Mouse (Mus musculus) liver, adult (tissue): ENCODE results near the gene Usp12.

Experiments
- GATA4 ChIP-seq: IDR thresholded peaks from 2 replicates; pipeline ENCODE4 v1.6.1; 2014; ENCODE audit warnings: mild to moderate bottlenecking, low read length; ENCODE audit not compliant: insufficient replicate concordance

Usp12 gene

GRCm38 (mm10) chr5:146818906-146819623 is 24.3 kb upstream of the Usp12 start:
- no peak for TF ChIP-seq GATA4

DNA sequence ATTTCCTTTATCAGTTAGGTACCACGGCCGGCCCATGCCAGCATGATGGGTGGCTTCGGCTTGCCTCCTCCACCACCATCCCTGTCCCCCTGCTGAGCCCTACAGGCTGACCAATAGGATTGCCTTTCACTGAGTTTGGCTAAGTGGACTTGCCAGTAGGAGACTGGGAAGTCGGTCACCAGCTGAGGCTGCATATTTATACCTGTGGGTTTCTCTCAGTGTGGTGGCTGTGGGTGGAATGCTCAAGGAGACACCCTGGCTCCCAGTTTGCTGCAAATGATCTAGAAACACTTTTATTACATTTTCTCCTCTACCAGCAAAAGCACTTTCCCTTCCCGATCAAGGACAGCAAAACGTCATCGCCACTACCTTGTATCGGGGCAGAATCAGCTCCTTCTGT is 22.8 kb upstream of the Usp12 start:
- no peak for TF ChIP-seq GATA4

- no peak for TF ChIP-seq GATA4
Observed at GRCm38 (mm10) chr5:146815394-146815793, 20.6 kb upstream of the Usp12 start.

DNA sequence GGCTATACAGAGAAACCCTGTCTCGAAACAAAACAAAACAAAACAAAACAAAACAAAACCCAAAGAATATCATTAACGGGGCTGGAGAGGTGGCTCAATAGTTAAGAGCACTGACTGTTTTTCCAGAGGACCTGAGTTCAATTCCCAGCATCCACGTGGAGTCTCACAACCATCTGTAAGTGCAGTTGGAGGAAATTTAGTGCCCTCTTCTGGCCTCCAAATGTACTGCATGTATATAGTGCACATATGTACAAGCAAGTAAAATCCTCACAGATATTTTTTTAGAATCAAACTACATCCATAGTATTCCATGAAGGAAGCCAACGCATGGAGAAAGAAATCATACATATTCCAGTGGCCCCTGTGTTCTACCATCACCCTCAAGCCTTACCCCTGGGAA is 18.6 kb upstream of the Usp12 start:
- TF ChIP-seq GATA4: no peak

DNA sequence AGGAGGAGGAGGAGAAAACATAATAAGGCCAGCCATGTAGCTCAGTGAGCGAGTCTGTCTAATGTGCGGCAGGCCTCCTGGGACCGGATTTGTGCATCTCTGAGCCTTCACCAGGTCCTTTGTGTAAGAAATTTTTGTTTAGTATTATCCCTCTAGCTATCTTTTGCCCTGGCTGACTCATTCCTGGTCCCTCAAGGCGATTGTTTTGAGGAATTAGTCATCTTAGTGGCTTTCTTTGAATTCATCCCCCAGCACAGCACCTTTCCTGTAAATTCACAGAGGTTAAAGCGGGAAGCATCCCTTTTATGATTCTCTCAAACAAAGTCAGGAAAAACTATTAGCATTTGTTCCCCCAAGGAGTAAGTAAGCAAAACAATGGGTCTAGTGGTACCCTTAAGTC is 18.1 kb upstream of the Usp12 start:
- no peak for TF ChIP-seq GATA4

GRCm38 (mm10) chr5:146809951-146810350 is 15.1 kb upstream of the Usp12 start:
- TF ChIP-seq GATA4: no peak

DNA sequence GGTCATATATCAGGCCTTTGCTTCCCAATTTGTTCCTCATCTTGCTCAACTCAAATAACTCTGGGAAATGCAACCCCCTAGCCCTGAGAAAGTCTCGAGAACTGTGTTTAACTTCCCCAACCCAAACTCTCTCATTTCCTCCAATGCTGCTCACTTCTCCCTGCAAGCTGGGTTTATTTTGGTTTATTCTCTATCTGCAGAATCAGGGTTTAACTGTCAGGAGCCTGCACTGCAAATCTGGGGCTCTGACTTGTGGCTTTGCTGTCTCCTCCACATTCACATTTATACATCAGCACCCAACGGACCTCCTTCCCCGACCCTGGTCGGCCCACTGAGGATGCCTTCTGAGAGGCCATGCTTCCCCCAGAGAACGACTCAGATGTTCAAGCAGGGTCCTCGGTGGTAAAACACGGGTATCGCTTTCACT is 11.2 kb upstream of the Usp12 start:
- no peak for TF ChIP-seq GATA4

- no peak for TF ChIP-seq GATA4
Observed at GRCm38 (mm10) chr5:146798031-146798430, 3.2 kb upstream of the Usp12 start.

- TF ChIP-seq GATA4: no peak
Observed at GRCm38 (mm10) chr5:146795728-146796127, 922 bp upstream of the Usp12 start.

- TF ChIP-seq GATA4: no peak
Observed at GRCm38 (mm10) chr5:146794084-146794852, 538 bp downstream of the Usp12 start.

DNA sequence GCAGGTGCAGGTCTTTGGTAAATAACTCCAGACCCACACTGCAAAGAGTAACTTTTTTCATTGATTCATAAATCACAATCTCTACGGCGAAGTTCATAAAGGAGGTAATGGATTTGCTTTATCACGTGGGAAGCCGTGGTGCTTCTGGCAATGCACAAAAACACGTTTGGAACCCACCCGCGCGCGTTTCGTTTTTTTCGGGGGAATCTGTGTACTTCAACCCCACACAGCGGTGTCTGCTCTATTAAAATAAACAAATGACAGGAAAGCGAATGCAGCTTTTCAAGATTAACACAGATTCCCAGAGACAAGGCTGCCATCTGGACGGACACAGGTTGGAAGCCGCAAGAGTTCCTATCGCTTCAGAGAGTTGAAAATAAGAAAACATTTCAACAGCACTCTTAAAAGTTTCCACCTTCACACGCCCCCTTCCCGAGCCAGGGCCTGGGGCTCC is 1.1 kb downstream of the Usp12 start:
- no peak for TF ChIP-seq GATA4

- no peak for TF ChIP-seq GATA4
Observed at GRCm38 (mm10) chr5:146792140-146792791, 2.5 kb downstream of the Usp12 start.

GRCm38 (mm10) chr5:146790944-146791343 is 3.9 kb downstream of the Usp12 start:
- TF ChIP-seq GATA4: no peak

GRCm38 (mm10) chr5:146789413-146789812 is 5.4 kb downstream of the Usp12 start:
- no peak for TF ChIP-seq GATA4

GRCm38 (mm10) chr5:146786123-146786522 is 8.7 kb downstream of the Usp12 start:
- no peak for TF ChIP-seq GATA4

DNA sequence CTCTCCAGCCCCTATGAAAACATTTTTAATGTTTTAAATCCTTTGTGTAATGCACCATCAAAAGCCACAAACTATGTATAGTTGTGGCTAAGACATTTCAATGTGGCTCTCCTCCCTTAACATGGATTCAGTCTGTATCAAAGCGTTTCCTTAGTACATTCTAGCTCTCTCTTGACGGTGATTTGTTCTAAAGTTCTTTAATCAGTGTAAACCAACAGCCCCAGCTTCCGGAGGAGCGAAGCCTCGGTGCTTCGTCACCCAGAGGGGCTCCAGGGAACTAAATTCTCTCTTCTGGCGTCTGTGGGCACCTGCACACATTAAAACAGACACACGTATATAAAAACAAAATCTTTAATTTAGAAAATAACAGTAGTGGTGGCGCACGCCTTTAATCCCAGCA is 10.9 kb downstream of the Usp12 start:
- TF ChIP-seq GATA4: no peak
